Mouse (Mus musculus): ENCODE results near the gene Abhd12. TPM values are rescaled to one million over a fixed set of nuclear protein-coding genes. Genes with fewer than 3 reads are reported as not detected.
"Not testable (repeated sequence)": the region's sequence is repeated elsewhere in the genome, so short reads cannot be mapped to it uniquely, and the experiment has no call there.

Gene Abhd12
- polyA plus RNA-seq (2015; fragmentation: Nextera tagmentation; extraction: Ambion mirVana): 62.3 and 63.5 TPM in 2 replicates

DNA sequence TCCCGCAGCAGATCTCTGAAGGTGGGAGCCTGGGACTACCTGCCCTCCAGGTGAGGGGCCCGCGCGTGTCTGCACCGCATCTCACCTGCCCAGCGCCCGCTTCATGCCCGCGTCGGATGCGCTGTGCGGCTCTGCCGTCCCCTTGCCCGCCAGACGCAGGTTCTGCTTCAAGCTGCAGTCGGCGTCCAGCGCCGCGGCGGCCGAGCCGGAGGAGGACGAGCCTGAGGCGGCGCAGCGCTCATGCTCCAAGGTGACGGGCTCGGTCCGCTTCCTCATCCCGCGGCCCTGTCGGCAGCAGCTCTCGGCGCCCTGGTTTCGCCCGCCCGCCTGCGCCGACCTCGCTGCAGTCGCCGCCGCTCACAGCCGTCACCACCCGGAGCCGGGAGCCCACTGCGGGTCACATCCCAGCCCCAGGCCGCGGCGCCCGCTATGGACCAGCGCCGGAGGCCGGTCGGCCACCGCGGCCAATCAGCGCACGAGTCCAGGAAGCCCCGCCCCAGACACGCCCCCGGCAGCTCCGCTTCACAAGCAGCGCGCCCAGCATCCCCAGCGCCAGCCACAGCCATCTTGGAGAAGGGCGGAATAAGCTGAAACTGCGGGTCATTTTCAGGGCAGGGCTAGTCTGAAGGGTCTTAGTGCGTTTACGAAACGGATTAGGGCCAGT lies at the start of gene Abhd12:
Gene Abhd12 (minus strand): TSS at position 470 of the 664 bp plus-strand sequence.
- H3K4me2 ChIP-seq: peak within 1 kb of the TSS; percentile 87
- WGBS: under 1% methylated on average over 72 of the region's 72 CpGs
- peak within 1 kb of the TSS; percentile 80 for H3K4me3 ChIP-seq (replicated peaks)
- peaks cover 22% of the 10 kb centered on the region for H3K4me1 ChIP-seq
- H3K27me3 ChIP-seq: no peaks in the 10 kb centered on the region
- peak within 1 kb of the TSS; percentile 94 for H3K27ac ChIP-seq
- peak; percentile 98 for ATAC-seq (replicated peaks; ENCODE audit: low FRiP score)
- no peaks in the 10 kb centered on the region for H3K9me3 ChIP-seq (replicated peaks)
- peak within 1 kb of the TSS; percentile 85 for H3K9ac ChIP-seq
- H3K36me3 ChIP-seq: peaks cover 7% of the 10 kb centered on the region; the same call in 1 of the 2 replicates

DNA sequence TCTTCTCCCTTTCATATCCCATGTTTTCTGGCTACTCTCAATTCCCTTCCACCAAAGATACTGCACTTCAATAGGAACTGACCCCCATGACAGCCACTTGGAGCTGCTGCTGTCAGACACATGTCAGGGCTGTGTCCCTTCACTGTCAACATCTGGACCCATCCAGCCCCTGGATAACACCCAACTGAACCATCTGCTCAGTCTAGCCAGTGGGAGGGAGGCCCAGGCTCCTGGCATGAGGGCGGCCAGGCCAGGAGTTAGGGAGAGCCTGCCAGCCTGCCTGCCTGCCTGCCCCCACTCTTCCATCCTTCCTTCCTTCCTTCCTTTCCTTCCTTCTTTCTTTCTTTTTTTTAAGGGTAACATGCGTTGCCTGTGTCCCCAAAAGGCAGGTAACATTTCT lies 46.7 kb upstream of the Abhd12 start:
- no peak overlapping the region for H3K4me3 ChIP-seq (replicated peaks)
- no peaks in the 10 kb centered on the region for H3K27me3 ChIP-seq
- H3K4me2 ChIP-seq: no peak overlapping the region
- no peaks in the 10 kb centered on the region for H3K9me3 ChIP-seq (replicated peaks)
- no peak for ATAC-seq (replicated peaks; ENCODE audit: low FRiP score)
- whole genome bisulfite sequencing: 89% methylated on average over 2 of the region's 2 CpGs
- no peak overlapping the region for H3K9ac ChIP-seq
- peaks cover 56% of the 10 kb centered on the region for H3K36me3 ChIP-seq
- no peak overlapping the region for H3K27ac ChIP-seq
- H3K4me1 ChIP-seq: no peaks in the 10 kb centered on the region

DNA sequence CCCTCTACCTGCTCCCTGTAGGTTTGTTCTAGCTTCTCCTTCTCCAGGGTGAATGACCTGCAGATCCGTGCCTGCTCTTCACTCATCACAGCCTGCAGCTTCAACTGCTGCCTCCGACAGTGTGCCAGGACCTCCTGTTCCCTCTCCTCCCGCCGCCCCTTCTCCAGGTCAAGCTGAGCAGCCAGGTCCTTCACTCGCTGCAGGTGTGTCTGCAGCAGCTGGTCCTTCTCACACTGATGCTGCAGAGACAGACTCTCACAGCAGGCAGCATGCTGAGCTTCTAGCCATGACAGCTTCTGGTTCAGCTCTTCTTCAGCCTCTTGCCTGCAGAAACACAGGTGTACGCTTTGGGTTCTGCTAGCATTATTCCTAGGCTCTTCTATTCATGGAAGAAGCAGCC lies 45.5 kb upstream of the Abhd12 start:
- Histone ChIP-seq H3K27me3 (no peaks in the 10 kb centered on the region), H3K9me3 (replicated peaks) (no peaks in the 10 kb centered on the region), H3K36me3 (peaks cover 52% of the 10 kb centered on the region), H3K4me3 (replicated peaks) (no peak overlapping the region), H3K4me1 (no peaks in the 10 kb centered on the region), H3K4me2 (no peak overlapping the region), H3K9ac (no peak overlapping the region), H3K27ac (no peak overlapping the region)
- WGBS: 87% methylated on average over 6 of the region's 6 CpGs
- no peak for ATAC-seq (replicated peaks; ENCODE audit: low FRiP score)

- no peak overlapping the region for H3K27ac ChIP-seq
- 83% methylated on average over 3 of the region's 3 CpGs for WGBS
- no peak overlapping the region for H3K9ac ChIP-seq
- no peak overlapping the region for H3K4me2 ChIP-seq
- H3K4me3 ChIP-seq (replicated peaks): no peak overlapping the region
- no peaks in the 10 kb centered on the region for H3K27me3 ChIP-seq
- ATAC-seq (replicated peaks; ENCODE audit: low FRiP score): no peak
- no peaks in the 10 kb centered on the region for H3K4me1 ChIP-seq
- H3K9me3 ChIP-seq (replicated peaks): no peaks in the 10 kb centered on the region
- peaks cover 52% of the 10 kb centered on the region for H3K36me3 ChIP-seq
These were observed 45.1 kb upstream of the Abhd12 start for GRCm38 (mm10) chr2:150949652-150950051.

GRCm38 (mm10) chr2:150948786-150949185 lies 44.2 kb upstream of the Abhd12 start:
- Histone ChIP-seq H3K4me2 (no peak overlapping the region), H3K9me3 (replicated peaks) (no peaks in the 10 kb centered on the region), H3K27me3 (no peaks in the 10 kb centered on the region), H3K27ac (no peak overlapping the region), H3K36me3 (peaks cover 47% of the 10 kb centered on the region), H3K4me3 (replicated peaks) (no peak overlapping the region), H3K9ac (no peak overlapping the region), H3K4me1 (no peaks in the 10 kb centered on the region)
- 75% methylated on average over 5 of the region's 5 CpGs for WGBS
- ATAC-seq (replicated peaks; ENCODE audit: low FRiP score): no peak

GRCm38 (mm10) chr2:150947880-150948611 lies 43.5 kb upstream of the Abhd12 start:
- H3K4me3 ChIP-seq (replicated peaks): not testable (repeated sequence)
- 88% methylated on average over 12 of the region's 12 CpGs for WGBS

DNA sequence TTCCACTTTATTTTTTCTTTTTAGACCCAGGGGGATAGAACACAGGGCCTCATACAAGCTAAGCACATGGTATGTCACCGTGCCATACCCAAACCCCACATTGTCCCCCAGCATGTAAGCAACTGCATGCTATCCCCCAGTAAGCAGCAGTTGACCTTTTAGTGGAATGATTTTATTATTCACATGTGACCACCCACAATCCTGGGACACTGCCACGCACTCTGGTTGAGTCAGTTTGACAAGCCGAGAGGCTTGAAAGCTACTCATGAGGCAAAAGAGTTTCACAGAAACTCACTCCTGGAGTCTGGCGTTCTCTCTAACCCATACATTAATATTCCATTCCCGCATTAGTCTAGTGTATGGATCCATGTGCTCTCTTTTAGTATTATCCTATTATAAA lies 42.8 kb upstream of the Abhd12 start:
- not testable (repeated sequence) for H3K9ac ChIP-seq; H3K27ac ChIP-seq; H3K4me2 ChIP-seq; H3K4me3 ChIP-seq (replicated peaks); H3K9me3 ChIP-seq (replicated peaks); ATAC-seq (replicated peaks; ENCODE audit: low FRiP score); H3K4me1 ChIP-seq; H3K27me3 ChIP-seq
- WGBS: 89% methylated on average over 5 of the region's 5 CpGs
- peaks cover 36% of the 10 kb centered on the region for H3K36me3 ChIP-seq

More at GRCm38 (mm10) chr2:150947880-150948611, 43.5 kb upstream of the Abhd12 start:
- H3K27ac ChIP-seq; H3K4me1 ChIP-seq; H3K9ac ChIP-seq; H3K9me3 ChIP-seq (replicated peaks); H3K4me2 ChIP-seq; H3K27me3 ChIP-seq; ATAC-seq (replicated peaks; ENCODE audit: low FRiP score): not testable (repeated sequence)
- peaks cover 43% of the 10 kb centered on the region for H3K36me3 ChIP-seq

DNA sequence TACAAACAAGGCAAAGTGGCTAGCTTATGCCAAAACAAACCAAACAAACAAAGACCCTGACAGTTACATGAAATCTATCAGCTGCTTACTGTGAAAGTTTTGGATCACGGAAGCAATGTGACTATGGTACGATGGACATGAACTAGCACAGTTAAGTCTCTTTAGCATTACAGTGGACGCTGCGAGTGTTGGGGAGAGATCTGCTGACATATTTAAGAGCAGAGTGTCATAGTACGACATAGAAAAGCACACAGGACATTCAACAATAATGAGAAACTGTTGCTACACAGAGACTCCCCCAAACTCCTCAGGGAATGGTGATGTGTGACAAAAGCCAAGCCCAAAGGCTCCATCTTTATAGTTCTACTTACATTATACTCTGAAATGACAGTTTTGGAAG lies 39.5 kb upstream of the Abhd12 start:
- Histone ChIP-seq H3K36me3 (peaks cover 31% of the 10 kb centered on the region), H3K4me1 (no peaks in the 10 kb centered on the region), H3K27me3 (no peaks in the 10 kb centered on the region), H3K4me3 (replicated peaks) (no peak overlapping the region), H3K27ac (no peak overlapping the region), H3K4me2 (no peak overlapping the region), H3K9ac (no peak overlapping the region), H3K9me3 (replicated peaks) (no peaks in the 10 kb centered on the region)
- WGBS: 65% methylated on average over 5 of the region's 5 CpGs
- no peak for ATAC-seq (replicated peaks; ENCODE audit: low FRiP score)

DNA sequence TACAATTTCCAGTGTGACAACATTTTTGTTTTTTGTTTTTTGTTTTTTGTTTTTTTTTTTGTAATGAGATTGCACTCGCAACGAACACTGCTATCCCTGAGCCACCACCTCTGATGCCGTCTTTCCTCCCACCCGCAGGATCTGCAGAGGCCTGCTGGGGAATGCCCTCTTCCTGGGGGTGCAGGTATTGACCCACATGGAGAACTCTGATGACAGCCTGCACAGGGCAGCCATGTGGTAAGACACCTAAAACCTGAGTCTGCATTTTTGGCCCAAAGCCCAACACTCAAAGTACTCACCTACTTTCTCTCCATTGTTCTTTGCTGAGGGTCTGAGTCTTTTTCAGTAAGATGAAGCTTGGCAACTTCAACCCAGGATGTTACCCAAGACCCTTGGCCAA lies 30.1 kb upstream of the Abhd12 start:
- no peak overlapping the region for H3K4me2 ChIP-seq
- no peak overlapping the region for H3K4me3 ChIP-seq (replicated peaks)
- no peaks in the 10 kb centered on the region for H3K9me3 ChIP-seq (replicated peaks)
- H3K27ac ChIP-seq: no peak overlapping the region
- H3K9ac ChIP-seq: no peak overlapping the region
- no peak for ATAC-seq (replicated peaks; ENCODE audit: low FRiP score)
- 94% methylated on average over 4 of the region's 4 CpGs for WGBS
- H3K4me1 ChIP-seq: no peaks in the 10 kb centered on the region
- H3K27me3 ChIP-seq: no peaks in the 10 kb centered on the region
- peaks cover 70% of the 10 kb centered on the region for H3K36me3 ChIP-seq

DNA sequence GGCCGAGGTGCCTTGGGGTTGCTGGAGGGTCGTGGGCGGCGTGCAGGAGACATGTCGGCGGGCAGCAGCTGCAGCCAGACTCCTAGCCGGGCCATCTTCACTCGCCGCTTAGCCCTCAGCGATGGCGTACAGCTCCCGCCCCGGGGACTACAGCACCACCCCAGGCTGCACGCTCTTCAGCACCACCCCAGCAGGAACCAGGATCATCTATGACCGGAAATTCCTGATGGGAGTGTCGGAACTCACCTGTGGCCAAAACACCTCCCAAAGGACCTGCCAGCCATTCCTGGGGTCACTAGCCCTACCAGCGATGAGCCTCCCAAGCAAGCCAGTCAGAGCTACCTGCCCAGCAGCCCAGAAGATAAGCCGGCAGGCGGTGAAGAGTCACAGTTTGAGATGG lies 28.9 kb upstream of the Abhd12 start:
- H3K4me1 ChIP-seq: no peaks in the 10 kb centered on the region
- no peak overlapping the region for H3K27ac ChIP-seq
- no peaks in the 10 kb centered on the region for H3K27me3 ChIP-seq
- H3K9me3 ChIP-seq (replicated peaks): no peaks in the 10 kb centered on the region
- H3K4me2 ChIP-seq: no peak overlapping the region
- WGBS: 82% methylated on average over 19 of the region's 19 CpGs
- no peak overlapping the region for H3K4me3 ChIP-seq (replicated peaks)
- no peak overlapping the region for H3K9ac ChIP-seq
- ATAC-seq (replicated peaks; ENCODE audit: low FRiP score): no peak
- H3K36me3 ChIP-seq: peaks cover 77% of the 10 kb centered on the region

- Histone ChIP-seq H3K27ac (no peak overlapping the region), H3K9me3 (replicated peaks) (no peaks in the 10 kb centered on the region), H3K4me2 (no peak overlapping the region), H3K36me3 (peaks cover 77% of the 10 kb centered on the region), H3K4me1 (no peaks in the 10 kb centered on the region), H3K27me3 (no peaks in the 10 kb centered on the region), H3K4me3 (replicated peaks) (no peak overlapping the region), H3K9ac (no peak overlapping the region)
- ATAC-seq (replicated peaks; ENCODE audit: low FRiP score): no peak
- WGBS: 77% methylated on average over 3 of the region's 3 CpGs
These were observed 26.3 kb upstream of the Abhd12 start for GRCm38 (mm10) chr2:150930806-150931205.

- Histone ChIP-seq H3K27me3 (no peaks in the 10 kb centered on the region), H3K36me3 (peaks cover 72% of the 10 kb centered on the region), H3K4me2 (no peak overlapping the region), H3K4me3 (replicated peaks) (no peak overlapping the region), H3K9ac (no peak overlapping the region), H3K4me1 (no peaks in the 10 kb centered on the region), H3K27ac (no peak overlapping the region), H3K9me3 (replicated peaks) (no peaks in the 10 kb centered on the region)
- WGBS: 74% methylated on average over 6 of the region's 6 CpGs
- ATAC-seq (replicated peaks; ENCODE audit: low FRiP score): no peak
These were observed 24.6 kb upstream of the Abhd12 start for GRCm38 (mm10) chr2:150929156-150929555.
